Mouse (Mus musculus) ES-E14 (cell line): ENCODE measurements at regions not wholly inside any gene's neighbourhood (a gene's known extent, or its start where the extent isn't known, plus 50 kb on each side); places are given as distances from the start of the nearest gene placed in this dataset.

Experiments used
- CHD2 ChIP-seq: IDR thresholded peaks from 2 replicates; pipeline ENCODE4 v1.6.1; 2014; ENCODE audit warnings: mild to moderate bottlenecking, low read depth, low read length, inconsistent platforms
- ZC3H11A ChIP-seq: IDR thresholded peaks from 2 replicates; pipeline ENCODE4 v1.6.1; 2012; ENCODE audit warnings: low read depth, mild to moderate bottlenecking, inconsistent platforms, low read length, borderline replicate concordance

DNA sequence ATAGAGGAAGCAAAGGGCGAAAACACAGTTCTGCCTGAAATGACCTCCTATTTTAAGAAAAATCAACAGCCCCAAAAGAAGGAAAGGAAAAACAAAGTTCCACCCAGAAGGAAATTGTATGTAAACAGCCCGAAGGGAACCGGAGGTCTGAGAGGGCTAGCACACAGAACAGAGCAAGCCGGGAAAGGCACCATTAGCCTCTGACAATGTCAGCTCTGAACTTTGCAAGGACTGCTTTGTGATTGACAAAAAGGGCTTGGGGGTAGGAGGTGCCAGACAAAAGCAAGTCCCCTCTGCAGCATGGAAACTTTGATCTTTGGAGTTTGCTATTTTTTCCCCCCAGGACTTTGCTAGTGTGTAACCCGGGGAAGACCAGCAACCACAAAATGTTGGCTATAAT, 86.8 kb upstream of the Slc25a13 start:
- TF ChIP-seq ZC3H11A (no peak), CHD2 (no peak)
